8 mouse cellular contexts compared by ENCODE assay signal in the genomic region with DNA sequence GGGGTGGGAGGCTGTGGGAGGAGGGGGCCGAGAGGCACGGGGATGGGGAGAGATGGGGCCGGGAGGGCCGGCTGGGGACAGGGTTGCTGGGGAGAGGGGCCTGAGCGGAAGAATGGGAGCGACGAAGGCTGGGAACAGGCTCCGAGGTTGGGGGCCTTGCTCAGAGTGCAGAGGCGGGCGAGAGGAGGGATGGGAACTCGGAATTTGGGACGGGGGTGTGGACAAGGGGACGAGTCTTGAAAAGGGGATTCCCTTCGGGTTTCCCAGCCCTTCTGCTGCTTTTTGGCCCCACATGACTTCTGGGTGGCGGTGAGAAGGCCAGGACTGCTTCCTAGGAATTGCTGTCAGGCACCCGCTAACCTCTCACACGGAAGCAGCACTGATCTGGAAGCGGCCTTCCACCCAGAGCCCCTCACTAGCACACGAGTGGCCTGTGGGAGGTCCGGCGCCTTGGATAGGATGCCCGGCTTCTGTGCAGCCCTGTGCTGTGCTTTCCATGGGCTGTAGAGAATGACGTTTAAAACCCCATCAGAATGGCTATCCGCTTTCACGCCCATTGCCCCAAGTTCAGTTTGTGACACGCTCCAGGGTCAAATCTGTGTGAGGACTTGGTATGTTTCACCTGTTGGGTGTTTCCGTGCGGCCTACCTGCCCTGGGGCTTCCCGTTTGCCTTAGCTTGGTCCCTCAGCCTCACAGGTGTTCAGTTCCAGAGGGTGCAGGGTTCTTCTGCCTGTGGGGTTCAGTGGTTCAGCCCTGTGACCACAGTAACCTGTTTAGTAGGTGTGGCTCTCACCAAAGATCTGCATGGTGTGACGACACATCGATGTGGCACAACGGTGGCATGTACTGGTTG. TPM values are rescaled to one million over a fixed set of nuclear protein-coding genes. Genes with fewer than 3 reads are reported as not detected.
A peak's percentile ranks its signal among the peaks of the same experiment; 100 is the strongest.
DNase-seq lines count a peak whose midpoint lies in the region; ATAC-seq and TF ChIP-seq lines count a peak whose summit lies in the region.

No protein-coding gene starts in this region.

- peaks cover 41% of the 10 kb centered on the region for H3K4me1 ChIP-seq in embryonic facial prominence, embryonic 12.5 days
- peaks cover 39% of the 10 kb centered on the region for H3K4me1 ChIP-seq in intestine, embryonic 16.5 days (ENCODE audit: control insufficient read depth, insufficient read depth, low read length)

- intact Hi-C loops in gastrocnemius, postnatal 14 days (cut with DNase I; ENCODE audit: low total_unique reads) = no loop called here

- H3K79me2 ChIP-seq in C2C12 (ENCODE audit: control insufficient read depth, insufficient read depth) = peaks cover 54% of the 10 kb centered on the region

- peak overlapping the region; percentile 97 for H3K9ac ChIP-seq in embryonic facial prominence, embryonic 12.5 days
- H3K9ac ChIP-seq in intestine, embryonic 16.5 days (ENCODE audit: low read depth, low read length) = peak overlapping the region; percentile 99

- peaks cover 24% of the 10 kb centered on the region for H3K79me3 ChIP-seq in C2C12 (ENCODE audit: low read depth)

- peak overlapping the region; percentile 91 for H3K4me2 ChIP-seq in embryonic facial prominence, embryonic 12.5 days (replicated peaks)
- H3K4me2 ChIP-seq in intestine, embryonic 16.5 days (ENCODE audit: low read depth, low read length) = peak overlapping the region; percentile 89

- no peak for TF ChIP-seq CTCF in C2C12 (IDR thresholded peaks at IDR 0.05; ENCODE audit: control insufficient read depth, insufficient read depth, insufficient read length)

- H3K4me3 ChIP-seq in C2C12 (ENCODE audit: insufficient read depth, poor library complexity, severe bottlenecking) = peak overlapping the region; percentile 84
- peak overlapping the region; percentile 97 for H3K4me3 ChIP-seq in embryonic facial prominence, embryonic 12.5 days
- H3K4me3 ChIP-seq in intestine, embryonic 16.5 days (ENCODE audit: low read length) = peak overlapping the region; percentile 89

- peak overlapping the region; percentile 91 for H3K27ac ChIP-seq in embryonic facial prominence, embryonic 12.5 days
- peak overlapping the region; percentile 89 for H3K27ac ChIP-seq in intestine, embryonic 16.5 days (ENCODE audit: low read length)

- peak; percentile 40 for DNase-seq in gastrocnemius, postnatal 14 days
- no peak for DNase-seq in gastrocnemius, postnatal 25 days
- DNase-seq in naive thymus-derived CD4-positive, alpha-beta T cell, adult 2 months (ENCODE audit: low read depth) = peak; percentile 49
- DNase-seq in right cerebral cortex, postnatal 10 days (ENCODE audit: low spot score in 2 of 2) = no peak
- DNase-seq in ovary, postnatal 36 days (ENCODE audit: low spot score) = no peak

- no peaks in the 10 kb centered on the region for H3K27me3 ChIP-seq in C2C12 (ENCODE audit: control insufficient read depth, insufficient read depth, insufficient read length)
- H3K27me3 ChIP-seq in embryonic facial prominence, embryonic 12.5 days = no peaks in the 10 kb centered on the region
- H3K27me3 ChIP-seq in intestine, embryonic 16.5 days (replicated peaks; ENCODE audit: control insufficient read depth, insufficient read depth, low read length) = no peaks in the 10 kb centered on the region

- H3K9me3 ChIP-seq in embryonic facial prominence, embryonic 12.5 days = no peaks in the 10 kb centered on the region
- H3K9me3 ChIP-seq in intestine, embryonic 16.5 days (ENCODE audit: control insufficient read depth, low read length) = no peaks in the 10 kb centered on the region

- H3ac ChIP-seq in C2C12 (ENCODE audit: control insufficient read depth, insufficient read length, low read depth) = peak overlapping the region; percentile 77

- peaks cover 6% of the 10 kb centered on the region for H3K36me3 ChIP-seq in C2C12 (ENCODE audit: control insufficient read depth, insufficient read depth)
- H3K36me3 ChIP-seq in embryonic facial prominence, embryonic 12.5 days = peaks cover 26% of the 10 kb centered on the region
- H3K36me3 ChIP-seq in intestine, embryonic 16.5 days (ENCODE audit: control insufficient read depth, insufficient read depth, low read length) = 0 out of 2 replicates have a peak, but pooled peaks cover 4% of the 10 kb centered on the region

- WGBS in embryonic facial prominence, embryonic 12.5 days = 16% methylated on average over 32 of the region's 32 CpGs
- WGBS in intestine, embryonic 16.5 days = 10% methylated on average over 31 of the region's 32 CpGs

- ATAC-seq in embryonic facial prominence, embryonic 12.5 days (ENCODE audit: insufficient number of reproducible peaks, insufficient read depth, low FRiP score, low TSS enrichment) = no peak
- no peak for ATAC-seq in intestine, embryonic 16.5 days

TF ChIP-seq in C2C12, 6 proteins besides CTCF, POLR2A, EP300 and RAD21:
- TF ChIP-seq CEBPB (IDR thresholded peaks at IDR 0.05; ENCODE audit: low read depth) (no peak), MAX (IDR thresholded peaks at IDR 0.05) (no peak), MYOD1 (IDR thresholded peaks at IDR 0.05; ENCODE audit: control insufficient read depth, insufficient read length, low read depth) (no peak), MYOG (IDR thresholded peaks at IDR 0.05; ENCODE audit: control insufficient read depth, extremely low read depth, insufficient read length) (no peak), FOSL1 (IDR thresholded peaks at IDR 0.05; ENCODE audit: insufficient read depth, low read length, poor library complexity, severe bottlenecking) (no peak), USF1 (IDR thresholded peaks at IDR 0.05; ENCODE audit: low read depth) (no peak)

RNA-seq across cellular contexts. Expression of a gene that starts 2.4 kb away (rescaled TPM):
- 10 to 100 TPM; 38.8 to 39.1 TPM for total RNA-seq in gastrocnemius, postnatal 14 days (2021)
- total RNA-seq in gastrocnemius, postnatal 25 days (2021) = 10 to 100 TPM; 53.6 to 56.9 TPM
- polyA plus RNA-seq in C2C12 (2012; fragmentation: generic; extraction: Trizol) = 73.9 TPM
- polyA plus RNA-seq in embryonic facial prominence, embryonic 12.5 days (2016; fragmentation: Nextera tagmentation; extraction: Ambion mirVana) = 54.8 and 62.8 TPM in 2 replicates
- 61.8 and 67.9 TPM in 2 replicates for polyA plus RNA-seq in intestine, embryonic 16.5 days (2015; fragmentation: Nextera tagmentation; extraction: Ambion mirVana)

RNA-seq across cellular contexts. Expression of a gene that starts 2.9 kb away (rescaled TPM):
- 10 to 100 TPM; 17.1 to 18.6 TPM for total RNA-seq in gastrocnemius, postnatal 14 days (2021)
- 10 to 100 TPM; 16.4 to 19.2 TPM for total RNA-seq in gastrocnemius, postnatal 25 days (2021)
- polyA plus RNA-seq in C2C12 (2012; fragmentation: generic; extraction: Trizol) = 37.1 TPM
- polyA plus RNA-seq in embryonic facial prominence, embryonic 12.5 days (2016; fragmentation: Nextera tagmentation; extraction: Ambion mirVana) = 139 TPM in 2 replicates
- 190 and 197 TPM in 2 replicates for polyA plus RNA-seq in intestine, embryonic 16.5 days (2015; fragmentation: Nextera tagmentation; extraction: Ambion mirVana)

RNA-seq across cellular contexts. Expression of a gene that starts 8.8 kb away (rescaled TPM):
- total RNA-seq in gastrocnemius, postnatal 14 days (2021) = under 1 TPM; 0.44 to 0.55 TPM
- total RNA-seq in gastrocnemius, postnatal 25 days (2021) = under 1 TPM in 1 of 2 experiments, not detected in 1; 0.24 TPM
- 0.30 TPM for polyA plus RNA-seq in C2C12 (2012; fragmentation: generic; extraction: Trizol)
- polyA plus RNA-seq in embryonic facial prominence, embryonic 12.5 days (2016; fragmentation: Nextera tagmentation; extraction: Ambion mirVana) = 3.1 and 3.5 TPM in 2 replicates
- 2.3 and 2.4 TPM in 2 replicates for polyA plus RNA-seq in intestine, embryonic 16.5 days (2015; fragmentation: Nextera tagmentation; extraction: Ambion mirVana)

RNA-seq across cellular contexts. Expression of a gene that starts 9.4 kb away (rescaled TPM):
- total RNA-seq in gastrocnemius, postnatal 14 days (2021) = 10 to 100 TPM in 1 of 2 experiments, 1 to 10 TPM in 1; 5.4 to 11.1 TPM
- 1 to 10 TPM; 2.8 to 3.1 TPM for total RNA-seq in gastrocnemius, postnatal 25 days (2021)
- polyA plus RNA-seq in C2C12 (2012; fragmentation: generic; extraction: Trizol) = 0.22 TPM
- polyA plus RNA-seq in embryonic facial prominence, embryonic 12.5 days (2016; fragmentation: Nextera tagmentation; extraction: Ambion mirVana) = 7.0 and 10.1 TPM in 2 replicates
- 4.0 and 4.6 TPM in 2 replicates for polyA plus RNA-seq in intestine, embryonic 16.5 days (2015; fragmentation: Nextera tagmentation; extraction: Ambion mirVana)

RNA-seq across cellular contexts. Expression of a gene that starts 15.3 kb away (rescaled TPM):
- 10 to 100 TPM; 17.3 to 17.9 TPM for total RNA-seq in gastrocnemius, postnatal 14 days (2021)
- 10 to 100 TPM; 12.1 to 13.6 TPM for total RNA-seq in gastrocnemius, postnatal 25 days (2021)
- 18.1 TPM for polyA plus RNA-seq in C2C12 (2012; fragmentation: generic; extraction: Trizol)
- polyA plus RNA-seq in embryonic facial prominence, embryonic 12.5 days (2016; fragmentation: Nextera tagmentation; extraction: Ambion mirVana) = 25.1 and 28.0 TPM in 2 replicates
- 5.6 and 6.9 TPM in 2 replicates for polyA plus RNA-seq in intestine, embryonic 16.5 days (2015; fragmentation: Nextera tagmentation; extraction: Ambion mirVana)

Comparison
In these comparisons a context has a peak if more than half of its experiments do, and no peak if none do; other contexts are left out.
1. DNase-seq: peak in gastrocnemius, postnatal 14 days (single experiment) and naive thymus-derived CD4-positive, alpha-beta T cell, adult 2 months (single experiment); none in gastrocnemius, postnatal 25 days (single experiment), right cerebral cortex, postnatal 10 days (0 of 2) and ovary, postnatal 36 days (single experiment).
2. Peak in every context shown above with its lines, with median percentiles within 50 percentile points of each other: H3K4me3 ChIP-seq.